Mouse (Mus musculus): ENCODE measurements around the gene Heyl.
A peak's percentile ranks its signal among the peaks of the same experiment; 100 is the strongest.

- no peak for TF ChIP-seq POLR2AphosphoS2 (IDR thresholded peaks at IDR 0.05; ENCODE audit: insufficient read length, low read depth)
- no peak for TF ChIP-seq POLR2A (IDR thresholded peaks at IDR 0.05; ENCODE audit: insufficient read length, low read depth)
- TF ChIP-seq CEBPB (IDR thresholded peaks at IDR 0.05; ENCODE audit: insufficient read depth, poor library complexity, severe bottlenecking), result no peak
- TF ChIP-seq USF1 (IDR thresholded peaks at IDR 0.05; ENCODE audit: low read depth), result no peak
- TF ChIP-seq MYOG (IDR thresholded peaks at IDR 0.05; ENCODE audit: control insufficient read depth in 1 of 3, insufficient read depth in 1 of 3, insufficient read length in 2 of 3, low read depth in 2 of 3), result peak; percentile 62 to 100 (median 99)
- TF ChIP-seq MAX (IDR thresholded peaks at IDR 0.05; ENCODE audit: low read depth), result no peak
- TF ChIP-seq SRF (IDR thresholded peaks at IDR 0.05; ENCODE audit: control insufficient read depth, insufficient read length, low read depth), result no peak
- peak; percentile 100 for TF ChIP-seq TCF12 (IDR thresholded peaks at IDR 0.05; ENCODE audit: insufficient read depth, poor library complexity, severe bottlenecking)
- TF ChIP-seq REST (IDR thresholded peaks at IDR 0.05; ENCODE audit: insufficient read depth, insufficient read length), result peak; percentile 43
Measured at GRCm38 (mm10) chr4:123228270-123228669, 5.1 kb upstream of the Heyl start.
